Mouse (Mus musculus) kidney, postnatal 0 days (tissue): ENCODE results near the gene Rps6ka1. TPM values are rescaled to one million over a fixed set of nuclear protein-coding genes. Genes with fewer than 3 reads are reported as not detected.
"Not testable (repeated sequence)": the region's sequence is repeated elsewhere in the genome, so short reads cannot be mapped to it uniquely, and the experiment has no call there.

Experiments used
- ATAC-seq: fragments of 200-750 bp; cut with Nextera tagmentation; replicated peaks from 2 replicates; pipeline ENCODE4 v1.8.0; 2017; ENCODE audit warnings: low read depth, moderate number of reproducible peaks, moderate TSS enrichment, moderate library complexity; ENCODE audit not compliant: low FRiP score
- DNase-seq: peaks from one replicate; pipeline ENCODE4 v3.0.0-alpha.2; 2016; ENCODE audit warnings: low spot score
- H3K27ac ChIP-seq: fragments of 300-500 bp; sonication (generic); 2 replicates; pipeline ENCODE4 v1.5.1; 2014; ENCODE audit warnings: mild to moderate bottlenecking
- H3K27me3 ChIP-seq: fragments of 300-500 bp; sonication (generic); 2 replicates; pipeline ENCODE4 v1.6.1; 2014; ENCODE audit warnings: low read length, mixed read lengths; ENCODE audit not compliant: insufficient read depth
- H3K36me3 ChIP-seq: fragments of 300-500 bp; sonication (generic); 2 replicates; pipeline ENCODE4 v1.6.1; 2014; ENCODE audit warnings: low read length, mixed read lengths; ENCODE audit not compliant: insufficient read depth
- H3K4me1 ChIP-seq: fragments of 300-500 bp; sonication (generic); replicated peaks from 2 replicates; pipeline ENCODE4 v1.6.1; 2014; ENCODE audit warnings: antibody characterized with exemption, low read length, mixed read lengths; ENCODE audit not compliant: insufficient read depth
- H3K4me2 ChIP-seq: fragments of 300-500 bp; sonication (generic); 2 replicates; pipeline ENCODE4 v1.6.1; 2014; ENCODE audit warnings: mild to moderate bottlenecking, low read length, moderate library complexity, mixed read lengths
- H3K4me3 ChIP-seq: fragments of 300-500 bp; sonication (generic); replicated peaks from 2 replicates; pipeline ENCODE4 v1.5.1; 2014; ENCODE audit warnings: low read depth, low read length
- H3K9ac ChIP-seq: fragments of 300-500 bp; sonication (generic); 2 replicates; pipeline ENCODE4 v1.6.1; 2014; ENCODE audit warnings: low read depth, low read length
- H3K9me3 ChIP-seq: fragments of 300-500 bp; sonication (generic); replicated peaks from 2 replicates; pipeline ENCODE4 v1.6.1; 2016; ENCODE audit warnings: low read length, inconsistent platforms, mixed read lengths
- CTCF ChIP-seq: IDR thresholded peaks from 2 replicates; pipeline ENCODE4 v1.5.1; 2016; ENCODE audit warnings: antibody characterized with exemption, low read depth, mild to moderate bottlenecking, moderate library complexity
- WGBS: fragments of 180-500 bp; shearing (Covaris S2); extraction: QIAGEN DNeasy Blood & Tissue Kit; methylation state at CpG from one replicate; pipeline ENCODE4 v1.1.7; 2014; 5-methylcytosine and 5-hydroxymethylcytosine counted together
- polyA plus RNA-seq: library from polyadenylated mRNA; unstranded; fragments of >200 nt; fragmentation: Nextera tagmentation; extraction: Ambion mirVana; gene quantifications from 2 replicates; pipeline ENCODE4 v1.2.1, GENCODE M21; 2015

The Rps6ka1 gene
- polyA plus RNA-seq, 1 experiment from 2014 or later: 29.7 TPM

DNA sequence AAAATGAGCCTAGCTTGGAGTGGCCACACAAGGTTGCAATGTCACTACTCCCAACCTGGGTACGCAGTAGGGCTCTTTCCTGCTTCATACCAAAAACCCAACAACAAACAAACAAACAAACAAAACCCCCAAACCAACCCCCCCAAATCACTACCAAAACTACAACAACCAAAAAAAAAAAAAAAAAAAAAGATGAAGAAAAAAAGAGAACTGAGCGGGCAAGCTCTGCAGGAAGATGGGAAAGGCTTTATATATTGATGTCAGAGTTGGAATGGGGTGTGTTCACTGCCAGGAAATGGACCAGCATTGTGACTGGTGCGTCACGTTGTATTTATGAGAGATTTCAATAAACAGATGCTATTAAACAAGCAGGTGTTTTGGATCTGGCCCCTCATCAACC lies 33.0 kb downstream of the Rps6ka1 start:
- no peak for TF ChIP-seq CTCF
- DNase-seq: no peak
- 89% methylated on average over 4 of the region's 4 CpGs for WGBS
- Histone ChIP-seq H3K27me3 (no peaks in the 10 kb centered on the region), H3K9ac (no peak overlapping the region), H3K36me3 (peaks cover 17% of the 10 kb centered on the region; the same call in 1 of the 2 replicates), H3K9me3 (no peaks in the 10 kb centered on the region), H3K4me1 (no peaks in the 10 kb centered on the region), H3K4me3 (no peak overlapping the region), H3K4me2 (no peak overlapping the region), H3K27ac (no peak overlapping the region)
- no peak for ATAC-seq

- Histone ChIP-seq H3K27me3 (no peaks in the 10 kb centered on the region), H3K9ac (no peak overlapping the region), H3K9me3 (no peaks in the 10 kb centered on the region), H3K36me3 (peaks cover 17% of the 10 kb centered on the region; the same call in 1 of the 2 replicates), H3K27ac (no peak overlapping the region), H3K4me2 (no peak overlapping the region), H3K4me1 (no peaks in the 10 kb centered on the region), H3K4me3 (no peak overlapping the region)
- TF ChIP-seq CTCF: no peak
- WGBS: 59% methylated on average over 10 of the region's 10 CpGs
- DNase-seq (no peak), ATAC-seq (no peak)
Observed at GRCm38 (mm10) chr4:133853630-133854029, 34.0 kb downstream of the Rps6ka1 start.

GRCm38 (mm10) chr4:133846625-133847024 lies 41.0 kb downstream of the Rps6ka1 start:
- Histone ChIP-seq H3K4me1 (no peaks in the 10 kb centered on the region), H3K36me3 (peaks cover 26% of the 10 kb centered on the region), H3K27me3 (no peaks in the 10 kb centered on the region), H3K4me3 (no peak overlapping the region), H3K9ac (no peak overlapping the region), H3K9me3 (no peaks in the 10 kb centered on the region), H3K4me2 (no peak overlapping the region), H3K27ac (no peak overlapping the region)
- ATAC-seq: no peak
- no peak for DNase-seq
- WGBS: 78% methylated on average over 1 of the region's 1 CpGs
- no peak for TF ChIP-seq CTCF

DNA sequence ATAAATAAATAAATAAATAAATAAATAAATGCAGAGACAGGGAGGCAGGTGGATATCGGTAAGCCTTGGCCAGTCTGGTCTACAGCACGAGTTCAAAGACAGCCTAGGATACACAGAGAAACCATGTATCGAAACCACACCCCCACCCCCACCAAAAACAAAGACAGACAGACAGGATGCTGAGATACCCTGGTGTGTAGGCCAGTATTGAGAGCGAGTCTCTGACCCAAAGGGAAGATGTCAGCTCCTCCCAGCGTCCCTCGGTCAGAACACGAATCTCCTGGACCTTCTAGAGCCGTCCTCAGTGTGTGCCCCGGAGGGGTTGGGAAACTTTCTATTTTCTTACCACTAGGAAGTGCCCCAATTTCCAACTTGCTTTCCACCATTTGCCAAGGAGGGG lies 42.5 kb downstream of the Rps6ka1 start:
- Histone ChIP-seq H3K9me3 (no peaks in the 10 kb centered on the region), H3K4me1 (no peaks in the 10 kb centered on the region), H3K4me2 (no peak overlapping the region), H3K27ac (no peak overlapping the region), H3K27me3 (no peaks in the 10 kb centered on the region), H3K4me3 (no peak overlapping the region), H3K9ac (no peak overlapping the region), H3K36me3 (peaks cover 15% of the 10 kb centered on the region; the same call in 1 of the 2 replicates)
- 88% methylated on average over 9 of the region's 9 CpGs for WGBS
- ATAC-seq (no peak), DNase-seq (no peak)
- no peak for TF ChIP-seq CTCF

- no peak overlapping the region for H3K4me2 ChIP-seq
- H3K27ac ChIP-seq: no peak overlapping the region
- no peak for TF ChIP-seq CTCF
- H3K4me3 ChIP-seq: no peak overlapping the region
- no peaks in the 10 kb centered on the region for H3K27me3 ChIP-seq
- DNase-seq (no peak), ATAC-seq (no peak)
- H3K9ac ChIP-seq: no peak overlapping the region
- WGBS: 53% methylated on average over 14 of the region's 14 CpGs
- H3K9me3 ChIP-seq: no peaks in the 10 kb centered on the region
- no peaks in the 10 kb centered on the region for H3K4me1 ChIP-seq
- peaks cover 11% of the 10 kb centered on the region; the same call in 1 of the 2 replicates for H3K36me3 ChIP-seq
Observed at GRCm38 (mm10) chr4:133844209-133844841, 43.3 kb downstream of the Rps6ka1 start.

DNA sequence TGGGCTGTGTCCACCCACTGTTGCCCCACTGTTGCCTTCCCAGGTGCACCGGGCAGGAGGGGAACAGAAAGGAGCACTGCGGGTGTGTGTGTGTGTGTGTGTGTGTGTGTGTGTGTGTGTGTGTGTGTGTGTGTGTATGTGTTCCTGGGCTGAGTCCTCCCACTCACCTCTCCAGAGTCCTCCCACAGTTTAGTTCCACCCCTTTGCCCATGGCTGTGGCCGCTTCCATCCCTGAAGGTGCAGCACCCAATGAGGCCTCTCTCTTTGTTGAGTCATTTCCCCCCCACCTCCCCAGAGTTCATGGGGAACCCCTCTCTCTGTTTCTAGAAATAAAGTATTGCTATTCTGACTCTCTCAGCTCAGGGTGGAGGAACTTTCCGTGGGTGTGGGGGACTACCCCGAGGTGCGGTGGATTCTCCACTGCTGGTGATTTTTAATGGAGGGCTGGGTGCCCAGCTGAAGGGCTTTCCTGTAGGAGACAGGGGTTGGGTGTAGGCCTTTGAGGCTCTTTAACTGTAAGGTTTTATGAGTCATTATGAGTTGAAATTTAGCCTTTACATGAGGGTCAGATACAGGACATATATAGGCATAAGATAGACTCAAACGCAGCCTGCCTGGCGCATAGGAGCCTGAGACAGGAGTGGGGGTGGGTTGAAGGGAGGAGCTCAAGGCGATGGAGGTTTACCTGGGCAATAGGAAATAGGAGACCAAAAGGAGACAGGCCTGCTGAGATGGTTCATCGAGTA lies 44.4 kb downstream of the Rps6ka1 start:
- WGBS: 89% methylated on average over 10 of the region's 10 CpGs
- H3K27ac ChIP-seq: no peak overlapping the region
- H3K4me3 ChIP-seq: no peak overlapping the region
- DNase-seq (no peak), ATAC-seq (no peak; the same call in 1 of the 2 replicates)
- no peak overlapping the region for H3K4me2 ChIP-seq
- H3K27me3 ChIP-seq: no peaks in the 10 kb centered on the region
- no peak overlapping the region for H3K9ac ChIP-seq
- no peaks in the 10 kb centered on the region for H3K9me3 ChIP-seq
- no peak for TF ChIP-seq CTCF
- peaks cover 7% of the 10 kb centered on the region; the same call in 1 of the 2 replicates for H3K36me3 ChIP-seq
- no peaks in the 10 kb centered on the region for H3K4me1 ChIP-seq

DNA sequence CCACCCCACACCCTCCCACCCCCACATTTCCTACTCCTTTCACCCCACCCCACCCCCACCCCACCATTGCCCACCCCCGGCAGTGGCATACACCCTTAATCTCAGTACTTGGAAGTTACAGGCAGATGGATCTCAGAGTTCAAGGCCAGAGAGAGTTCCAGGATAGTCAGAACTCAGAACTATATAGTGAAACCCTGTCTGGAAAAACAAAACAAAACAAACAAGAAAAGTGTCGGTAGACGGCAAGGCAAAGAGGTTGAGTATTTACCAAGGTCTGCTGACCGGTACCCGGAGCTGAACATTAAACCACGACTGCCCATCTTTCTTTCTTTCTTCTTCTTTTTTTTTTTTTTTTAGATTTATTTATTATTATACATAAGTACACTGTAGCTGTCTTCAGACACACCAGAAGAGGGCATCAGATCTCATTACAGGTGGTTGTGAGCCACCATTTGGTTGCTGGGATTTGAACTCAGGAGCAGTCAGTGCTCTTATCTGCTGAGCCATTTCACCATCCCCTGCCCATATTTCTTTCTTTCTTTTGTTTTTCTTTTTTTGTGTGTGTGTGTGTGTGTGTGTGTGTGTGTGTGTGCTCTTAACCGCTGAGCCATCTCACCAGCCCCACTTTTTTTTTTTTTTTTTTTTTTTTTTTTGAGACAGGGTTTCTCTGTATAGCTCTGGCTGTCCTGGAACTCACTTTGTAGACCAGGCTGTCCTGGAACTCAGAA lies 45.7 kb downstream of the Rps6ka1 start:
- not testable (repeated sequence) for H3K9ac ChIP-seq, H3K9me3 ChIP-seq, H3K4me1 ChIP-seq, DNase-seq, H3K27me3 ChIP-seq, H3K36me3 ChIP-seq, H3K4me2 ChIP-seq, H3K27ac ChIP-seq, ATAC-seq, H3K4me3 ChIP-seq
- 78% methylated on average over 7 of the region's 7 CpGs for WGBS
